Mouse (Mus musculus) frontal cortex, postnatal 10 days (tissue): Measurements from ENCODE around the gene Ccer2.

Source experiments
- DNase-seq, 2 experiments: peaks; one replicate each; pipeline ENCODE4 v3.0.0; 2022; ENCODE audit warnings: low spot score in 2 of 2, mixed read lengths in 1 of 2

Ccer2 gene

DNA sequence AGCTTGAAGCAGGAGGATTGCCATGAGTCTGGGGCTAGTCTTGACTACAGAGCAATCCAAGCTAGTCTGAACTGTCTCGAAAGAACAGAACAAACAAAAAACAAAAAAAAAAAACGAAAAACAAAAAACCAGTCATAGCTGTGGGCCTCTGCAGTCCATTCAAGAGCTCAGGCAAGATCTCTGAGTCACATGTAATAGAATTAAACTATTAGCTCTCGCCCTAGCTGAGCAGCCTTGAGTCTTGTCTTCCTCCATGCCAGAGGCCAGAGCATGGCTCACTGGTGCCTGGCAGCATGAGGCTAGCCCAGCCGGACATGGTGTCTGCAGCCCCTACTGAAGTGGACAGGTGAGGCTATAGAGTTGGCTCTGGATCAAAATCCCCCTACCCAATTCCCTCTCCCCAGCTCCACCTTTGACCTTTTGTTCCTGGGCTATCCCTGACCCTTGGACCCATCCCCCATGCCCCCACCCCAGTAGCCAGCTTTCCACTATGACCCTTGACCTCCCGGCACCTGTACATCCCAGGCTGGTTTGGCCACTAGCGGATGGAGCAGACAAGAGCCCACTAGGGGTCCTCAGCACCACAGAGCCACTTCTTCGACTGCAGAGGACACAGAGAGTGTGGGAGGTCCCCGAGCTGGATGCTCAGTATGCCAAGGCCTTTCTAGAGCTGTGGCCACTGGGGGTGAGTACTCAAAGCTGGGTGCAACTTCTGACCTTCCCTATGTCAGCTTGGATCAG lies 34.3 kb downstream of the Ccer2 start:
- no peak for DNase-seq

DNA sequence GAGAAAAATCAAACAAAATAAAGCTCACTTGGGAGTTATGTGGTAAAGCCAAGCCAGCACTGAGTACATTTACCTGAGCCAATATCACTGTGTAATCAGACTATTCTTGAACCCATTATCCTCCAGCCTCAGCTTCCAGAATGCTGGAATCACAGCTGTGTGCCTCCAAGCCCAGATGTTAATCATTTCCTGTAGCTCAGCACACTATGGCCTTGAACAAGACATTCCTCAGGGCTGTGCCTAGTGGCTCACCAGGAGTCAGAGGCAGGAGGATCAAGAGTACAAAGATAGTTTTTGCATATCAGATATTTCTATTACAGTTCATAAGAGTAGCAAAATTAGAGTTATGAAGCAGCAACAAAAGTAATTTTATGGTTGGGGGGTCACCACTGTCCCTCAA lies 35.7 kb downstream of the Ccer2 start:
- DNase-seq, result no peak

DNA sequence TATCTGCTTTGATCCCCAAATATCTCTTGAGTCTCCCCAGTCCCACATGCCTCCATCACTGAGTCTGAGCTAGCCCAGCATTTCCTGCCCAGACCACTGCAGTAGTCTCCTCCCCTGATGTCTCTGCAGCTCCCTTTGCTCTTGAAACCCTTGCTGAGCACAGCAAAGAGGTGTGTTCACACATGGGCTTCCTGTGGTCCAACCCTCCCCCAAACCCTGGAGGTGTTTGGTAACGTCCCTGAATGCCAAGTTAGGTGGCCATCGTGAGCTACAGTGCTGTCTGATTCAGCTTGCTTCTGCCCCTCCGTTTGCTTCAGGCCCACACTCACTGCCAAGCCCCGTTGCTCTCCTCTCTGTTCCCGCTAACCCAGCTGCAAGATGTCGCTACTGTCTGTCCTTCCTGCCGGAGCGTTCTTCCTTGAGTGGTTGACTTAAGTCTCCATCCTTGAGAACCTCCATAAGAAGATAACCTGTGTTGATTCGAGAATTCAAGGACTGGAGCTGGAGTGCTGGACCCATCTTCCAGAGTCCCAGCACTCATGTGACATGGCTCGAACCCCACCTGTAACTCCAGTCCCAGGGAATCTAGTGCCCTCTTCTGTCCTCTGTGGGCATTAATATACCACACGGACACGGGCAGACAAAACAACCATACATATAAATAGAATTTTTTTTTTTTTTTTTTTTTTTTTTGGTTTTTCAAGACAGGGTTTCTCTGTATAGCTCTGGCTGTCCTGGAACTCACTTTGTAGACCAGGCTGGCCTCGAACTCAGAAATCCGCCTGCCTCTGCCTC lies 36.6 kb downstream of the Ccer2 start:
- no peak for DNase-seq

DNA sequence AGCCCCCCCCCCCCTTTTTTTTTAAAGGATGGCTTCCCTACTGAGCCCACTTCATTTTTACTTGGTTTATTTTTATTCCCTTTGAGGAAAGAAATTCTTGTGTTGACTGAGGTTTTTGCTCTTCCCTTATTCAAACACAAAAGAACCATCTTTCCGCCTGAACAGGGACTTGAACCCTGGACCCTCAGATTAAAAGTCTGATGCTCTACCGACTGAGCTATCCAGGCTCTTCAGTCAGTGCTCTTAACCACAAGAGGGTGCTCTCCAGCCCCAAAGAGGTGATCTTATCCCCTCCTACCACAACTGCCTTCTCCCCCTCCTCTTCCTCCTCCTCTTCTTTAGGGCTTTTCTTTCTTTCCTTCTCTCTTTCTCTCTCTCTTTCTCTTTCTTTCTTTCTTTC lies 37.9 kb downstream of the Ccer2 start:
- no peak for DNase-seq

DNA sequence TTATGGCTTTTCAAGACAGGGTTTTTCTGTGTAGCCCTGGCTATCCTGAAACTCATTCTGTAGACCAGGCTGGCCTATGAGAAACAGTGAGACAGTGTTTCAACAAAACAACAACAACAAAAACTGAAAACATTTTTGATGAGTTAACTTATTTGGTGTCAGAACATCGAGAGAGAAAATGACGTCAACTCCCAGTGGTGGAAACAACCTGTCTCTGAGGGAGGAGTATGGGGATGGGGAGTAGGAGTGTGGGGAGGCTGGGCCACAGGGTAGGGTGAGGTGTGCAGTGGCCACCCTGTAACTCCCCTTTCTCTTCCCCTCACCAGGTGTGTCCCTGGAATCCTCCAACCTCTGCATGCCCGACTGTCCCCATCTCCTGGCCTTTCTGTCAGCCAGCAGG lies 38.5 kb downstream of the Ccer2 start:
- no peak for DNase-seq

DNA sequence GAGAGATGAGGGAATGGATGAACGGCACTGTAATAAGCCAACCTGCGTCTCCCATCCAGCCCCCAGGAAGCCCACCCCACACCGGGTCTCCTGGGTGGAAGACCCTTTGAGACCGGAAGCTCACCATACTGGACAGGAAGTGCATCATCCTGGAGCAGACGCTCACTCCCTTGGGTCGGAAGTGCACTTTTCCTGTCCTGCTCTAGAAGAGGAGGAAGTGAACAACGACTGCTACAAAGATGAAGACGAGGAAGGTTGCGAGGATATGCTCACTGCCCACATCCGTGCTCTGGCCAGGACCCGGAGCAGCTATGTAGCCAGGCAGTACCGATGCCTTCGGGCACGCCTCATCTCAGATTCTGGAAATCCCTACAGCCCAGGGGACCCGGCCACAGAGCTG lies 39.9 kb downstream of the Ccer2 start:
- DNase-seq, result no peak

DNA sequence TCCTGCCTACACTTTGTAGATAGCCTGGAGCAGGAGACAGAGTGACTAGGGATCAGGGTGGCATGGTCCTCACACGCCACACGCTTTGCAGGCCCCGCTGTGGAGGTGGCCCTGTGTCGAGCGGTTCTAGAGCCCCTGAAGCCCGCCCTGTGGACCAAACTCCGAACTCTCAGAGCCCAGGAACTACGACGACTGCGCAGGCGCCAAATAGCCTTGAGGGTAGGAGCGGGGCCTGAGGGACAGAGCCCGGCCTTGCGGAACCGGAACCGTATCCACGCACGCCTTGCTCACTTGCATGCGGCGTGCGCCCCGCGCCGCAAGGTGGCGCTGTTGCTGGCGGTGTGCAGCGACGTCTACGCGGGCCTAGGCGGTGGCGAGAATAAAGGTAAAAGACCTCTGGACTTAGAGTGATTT lies 40.6 kb downstream of the Ccer2 start:
- DNase-seq, result peak in 1 of 2 experiments; percentile 73

DNA sequence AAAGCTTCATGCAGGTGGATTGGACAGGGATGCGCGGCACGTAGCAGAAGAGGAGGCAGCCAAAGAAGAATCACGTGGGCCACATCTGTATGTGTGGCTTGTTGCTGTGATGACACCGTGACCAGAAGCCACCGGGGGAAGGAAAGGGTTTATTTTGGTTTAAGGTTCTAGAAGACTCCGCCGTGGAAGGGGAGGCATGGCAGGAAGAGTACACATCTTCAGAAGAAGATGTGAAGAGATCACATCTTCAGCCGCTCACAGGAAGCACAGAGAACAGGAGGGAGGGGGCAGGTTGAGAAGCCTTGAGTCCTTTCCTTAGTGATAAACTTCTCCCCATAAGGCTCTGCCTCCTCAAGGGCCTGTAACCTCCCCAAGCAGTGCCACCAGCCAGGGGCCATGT lies 44.0 kb downstream of the Ccer2 start:
- DNase-seq, result no peak

DNA sequence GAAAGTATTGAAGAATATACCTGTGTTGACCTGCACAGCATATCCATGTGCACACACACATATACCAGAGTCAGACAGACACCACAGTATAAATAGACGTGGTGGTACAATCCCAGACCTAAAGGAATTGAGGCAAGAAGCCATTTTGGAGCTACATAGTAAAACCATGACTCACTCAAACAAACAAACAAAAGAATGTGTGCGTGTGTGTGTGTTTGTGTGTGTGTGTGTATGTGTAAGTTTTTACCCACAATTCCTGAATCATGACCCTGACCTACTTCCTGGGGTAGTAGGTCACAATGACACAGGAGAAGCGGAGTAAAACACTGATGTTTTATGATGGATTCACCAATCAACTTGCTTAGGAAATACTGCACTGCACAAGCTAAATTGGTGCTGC lies 45.5 kb downstream of the Ccer2 start:
- no peak for DNase-seq

DNA sequence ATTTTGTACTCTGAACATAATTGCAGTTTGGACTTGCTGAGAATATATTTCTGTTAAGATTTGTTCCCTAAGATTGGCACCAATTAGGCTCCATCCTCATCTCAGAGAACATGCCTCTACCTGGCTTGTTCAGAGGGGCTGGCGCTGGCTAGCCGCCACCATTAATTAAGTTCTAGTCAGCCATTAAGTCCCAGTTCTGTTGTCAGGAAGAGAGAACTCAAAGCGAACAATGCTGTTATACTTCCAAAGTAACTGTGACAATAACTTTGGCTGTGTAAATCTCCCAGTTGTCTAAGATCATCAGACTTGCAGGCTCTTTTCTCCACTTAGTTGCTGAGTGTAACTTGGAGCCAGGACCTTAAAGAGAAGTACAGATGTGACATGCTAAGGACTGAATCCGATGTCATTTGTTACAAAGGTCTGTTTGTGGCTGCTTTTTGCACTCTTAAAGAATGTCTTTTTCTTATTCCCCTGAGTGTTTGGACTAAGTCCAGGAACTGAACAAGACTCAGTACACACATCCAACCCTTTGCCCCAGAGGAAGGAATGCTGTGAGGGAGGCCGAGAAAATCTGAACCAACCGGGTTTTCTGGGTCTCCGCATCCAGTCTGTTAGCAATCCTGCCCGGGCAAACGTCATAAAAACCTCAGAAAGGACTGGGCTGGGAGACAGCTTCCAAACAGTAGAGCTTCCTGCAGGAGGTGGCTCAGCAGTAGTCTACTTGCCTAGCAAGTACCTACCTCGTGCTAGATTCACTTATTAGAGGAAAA lies 46.1 kb downstream of the Ccer2 start:
- DNase-seq, result no peak

DNA sequence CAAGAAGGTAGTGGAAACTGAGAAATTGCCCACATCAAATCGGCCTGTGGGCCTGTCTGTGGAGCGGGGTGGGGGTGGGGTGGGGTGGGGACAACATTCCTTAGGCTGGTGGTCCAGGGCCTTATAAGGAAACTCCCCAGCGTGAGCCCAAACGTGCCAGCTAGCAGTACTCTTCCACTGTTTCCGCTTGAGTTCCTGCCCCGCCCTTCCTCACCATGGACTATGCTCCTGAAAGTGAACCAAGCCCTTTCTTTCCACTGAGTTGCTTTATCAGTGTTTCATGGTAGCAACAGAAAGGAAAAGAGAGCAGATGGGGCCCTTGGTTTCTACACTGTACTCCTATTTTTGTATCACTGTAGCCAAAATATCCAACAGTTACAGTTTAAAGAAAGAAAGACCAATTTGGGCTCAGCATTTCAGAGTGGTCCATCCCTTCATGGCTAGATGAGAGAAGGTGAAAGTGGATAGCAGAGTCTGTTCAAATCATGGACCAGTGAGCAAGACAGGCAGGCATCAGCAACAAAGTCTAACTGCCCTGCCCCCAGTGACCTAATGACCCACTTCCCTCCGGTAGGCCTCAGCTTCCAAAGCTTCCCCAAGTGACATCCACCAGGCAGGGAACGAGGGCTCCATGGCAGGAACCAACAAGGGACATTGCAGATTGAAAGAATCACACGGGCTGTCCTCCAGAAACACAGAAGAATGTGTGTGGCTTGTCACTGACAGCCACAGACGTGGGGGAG lies 47.0 kb downstream of the Ccer2 start:
- no peak for DNase-seq

DNA sequence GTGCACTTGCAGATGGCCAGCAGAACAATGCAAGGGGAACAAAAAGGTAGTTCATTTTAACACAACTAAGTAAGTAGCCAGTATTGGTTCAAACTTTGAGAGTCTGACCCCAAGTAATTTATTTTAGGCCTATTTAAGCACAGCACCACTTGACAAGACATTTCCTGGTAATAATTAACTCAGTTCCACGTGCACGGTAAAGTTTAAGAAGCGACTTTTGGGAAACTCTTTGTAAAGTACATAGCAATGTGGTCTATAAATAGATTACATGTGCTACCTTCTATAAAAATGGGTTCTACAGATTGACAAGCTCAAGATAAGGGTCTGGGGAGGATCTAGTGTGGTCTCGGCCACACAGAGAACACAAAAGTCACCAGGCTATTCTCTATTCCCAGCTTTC lies 47.8 kb downstream of the Ccer2 start:
- no peak for DNase-seq

DNA sequence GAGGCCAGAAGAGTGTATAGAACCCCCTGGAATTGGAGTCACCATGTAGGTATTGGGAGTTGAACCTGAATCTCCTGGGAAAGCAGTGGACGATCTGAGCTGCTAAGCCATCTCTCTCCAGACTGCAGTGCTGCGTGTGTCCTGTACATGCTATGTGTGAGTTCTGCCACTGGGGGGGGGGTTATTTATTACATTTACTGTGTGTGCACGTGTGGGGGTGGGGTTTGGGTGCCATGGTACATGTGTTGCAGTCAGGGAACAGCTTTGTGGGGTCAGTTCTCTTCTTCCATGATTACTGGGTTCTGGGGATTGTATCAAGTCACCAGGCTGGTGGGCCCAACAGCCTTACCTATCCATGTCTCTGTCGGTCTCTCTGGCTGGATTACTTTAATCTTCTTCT lies 50.9 kb downstream of the Ccer2 start:
- DNase-seq, result no peak

DNA sequence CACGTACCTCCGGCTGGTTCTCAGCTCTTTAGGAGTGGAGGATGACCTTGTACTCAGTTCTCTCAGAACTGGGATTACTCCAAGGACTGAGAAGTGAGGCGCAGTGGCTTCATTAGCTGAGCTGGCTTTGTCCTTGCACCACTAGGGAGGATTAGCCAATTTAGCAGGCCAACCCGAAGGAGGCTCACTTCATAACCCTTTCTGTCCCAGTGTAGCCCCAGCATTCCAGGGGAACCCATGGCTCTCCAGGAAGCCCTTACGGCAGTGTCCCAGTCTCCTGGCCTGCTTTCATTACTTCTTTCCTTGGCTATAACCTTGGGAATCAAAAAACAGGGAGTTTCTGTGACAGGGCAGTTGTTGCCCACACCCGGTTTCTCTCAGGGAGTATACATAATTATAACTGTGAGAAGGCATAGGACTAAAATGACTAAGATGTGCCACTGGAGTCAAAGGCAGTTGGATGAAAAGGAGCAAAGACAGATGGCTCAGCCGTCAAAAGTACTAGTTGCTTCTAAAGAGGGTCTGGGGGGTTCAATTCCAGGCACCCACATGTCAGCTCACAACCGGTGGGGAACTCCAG lies 51.8 kb downstream of the Ccer2 start:
- no peak for DNase-seq

DNA sequence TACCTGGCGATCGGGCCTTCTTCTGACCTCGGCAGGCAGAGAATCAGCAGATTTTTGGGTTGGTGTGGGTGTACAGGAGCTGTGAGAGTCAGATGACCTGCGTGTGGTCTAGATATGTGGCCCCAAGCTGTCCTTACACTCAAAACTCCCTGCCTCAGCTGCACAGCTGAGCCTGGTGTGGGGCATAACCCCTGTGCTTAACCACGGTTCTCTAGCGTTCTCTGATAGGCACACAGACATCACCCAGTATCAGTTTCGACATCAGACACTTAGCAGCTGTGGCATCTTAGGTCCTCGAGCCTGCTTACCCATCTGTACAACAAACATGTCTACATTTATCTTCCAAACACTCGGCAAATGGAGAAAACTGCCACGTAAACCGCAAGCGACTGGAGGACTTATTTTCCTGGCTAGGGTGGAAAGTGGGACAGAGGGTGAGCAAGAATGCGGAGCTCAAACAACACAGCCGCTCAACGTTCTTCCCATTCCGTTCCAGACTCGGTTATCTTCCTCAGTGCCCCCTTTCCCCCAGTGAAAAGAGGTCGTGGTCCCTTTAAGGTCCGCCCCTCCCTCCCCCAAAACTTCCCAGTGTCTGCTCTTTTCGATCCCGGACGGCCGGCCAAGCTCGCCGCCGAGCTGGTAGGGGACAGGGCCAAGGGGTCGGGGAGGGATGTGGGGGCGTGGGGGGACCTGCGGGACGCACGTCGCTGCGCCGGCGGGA lies 52.4 kb downstream of the Ccer2 start, which contains the start of gene Hnrnpl:
Gene Hnrnpl (plus strand): TSS at position 321 of the 721 bp plus-strand sequence.
- DNase-seq, result no peak
